Mouse (Mus musculus) layer of hippocampus, postnatal 10 days (tissue): ENCODE measurements around the gene Trp53rkb. TPM values are rescaled to one million over a fixed set of nuclear protein-coding genes. Genes with fewer than 3 reads are reported as not detected.
"Not testable (repeated sequence)": the region's sequence is repeated elsewhere in the genome, so short reads cannot be mapped to it uniquely, and the experiment has no call there.

Experiments used
- DNase-seq, 2 experiments: peaks; one replicate each; pipeline ENCODE4 v3.0.0; 2021; ENCODE audit warnings: low spot score in 2 of 2
- long read RNA-seq: library from polyadenylated mRNA; stranded (forward); transcript quantifications from one replicate; pipeline ENCODE4 v2.0.0, GENCODE M21; 2023
- total RNA-seq, 2 experiments: library from RNA; stranded (reverse); gene quantifications; 2 replicates each; pipeline ENCODE4 v1.2.3; 2021

Gene Trp53rkb
- 1 to 10 TPM; 5.8 to 7.7 TPM for total RNA-seq
- long read RNA-seq, full-length matches to known transcripts: 15 of 19 reads
- long read RNA-seq, partial matches to known transcripts: 0 of 19 reads
- long read RNA-seq, other reads (novel, unspliced or antisense): 4 of 19 reads

- DNase-seq: peak; percentile 34 to 49
These were observed at the start of gene Trp53rkb for GRCm38 (mm10) chr2:166792355-166792754. Gene Trp53rkb, plus strand, starts transcription at chr2:166792531.

GRCm38 (mm10) chr2:166743504-166743903 is 48.8 kb upstream of the Trp53rkb start:
- no peak for DNase-seq

- peak in 1 of 2 experiments; percentile 34 for DNase-seq
These were observed 47.9 kb upstream of the Trp53rkb start for GRCm38 (mm10) chr2:166744433-166744832.

GRCm38 (mm10) chr2:166745849-166746248 is 46.5 kb upstream of the Trp53rkb start:
- DNase-seq: no peak

- DNase-seq: not testable (repeated sequence)
These were observed 45.9 kb upstream of the Trp53rkb start for GRCm38 (mm10) chr2:166746261-166746913.

- no peak for DNase-seq
These were observed 41.6 kb upstream of the Trp53rkb start for GRCm38 (mm10) chr2:166750620-166751191.

GRCm38 (mm10) chr2:166754194-166754593 is 38.1 kb upstream of the Trp53rkb start:
- no peak for DNase-seq

- DNase-seq: no peak
These were observed 37.6 kb upstream of the Trp53rkb start for GRCm38 (mm10) chr2:166754760-166755159.

- DNase-seq: no peak
These were observed 34.4 kb upstream of the Trp53rkb start for GRCm38 (mm10) chr2:166757969-166758368.

- no peak for DNase-seq
These were observed 28.3 kb upstream of the Trp53rkb start for GRCm38 (mm10) chr2:166764051-166764450.

GRCm38 (mm10) chr2:166767591-166767990 is 24.7 kb upstream of the Trp53rkb start:
- no peak for DNase-seq

GRCm38 (mm10) chr2:166771396-166771795 is 20.9 kb upstream of the Trp53rkb start:
- DNase-seq: no peak

- no peak for DNase-seq
These were observed 18.7 kb upstream of the Trp53rkb start for GRCm38 (mm10) chr2:166773587-166773986.

GRCm38 (mm10) chr2:166774275-166774674 is 18.1 kb upstream of the Trp53rkb start:
- DNase-seq: no peak

GRCm38 (mm10) chr2:166775357-166775893 is 16.9 kb upstream of the Trp53rkb start:
- DNase-seq: no peak

GRCm38 (mm10) chr2:166776272-166776671 is 16.1 kb upstream of the Trp53rkb start:
- peak; percentile 65 to 68 for DNase-seq

- no peak for DNase-seq
These were observed 12.4 kb upstream of the Trp53rkb start for GRCm38 (mm10) chr2:166779956-166780355.

GRCm38 (mm10) chr2:166780980-166781578 is 11.3 kb upstream of the Trp53rkb start:
- DNase-seq: peak; percentile 86 to 88

GRCm38 (mm10) chr2:166784376-166784775 is 8.0 kb upstream of the Trp53rkb start:
- no peak for DNase-seq

- DNase-seq: peak; percentile 86 to 92
These were observed 5.9 kb upstream of the Trp53rkb start for GRCm38 (mm10) chr2:166786353-166787004.

- no peak for DNase-seq
These were observed 593 bp upstream of the Trp53rkb start for GRCm38 (mm10) chr2:166791738-166792137.
